Mouse (Mus musculus) forebrain, embryonic 10.5 days (tissue): ENCODE measurements around the gene Lgals12. TPM values are rescaled to one million over a fixed set of nuclear protein-coding genes. Genes with fewer than 3 reads are reported as not detected.

Source experiments
- DNase-seq: peaks from one replicate; pipeline ENCODE4 v3.0.0-alpha.2; 2017; ENCODE audit warnings: low spot score; ENCODE audit errors: extremely low spot score
- H3K27ac ChIP-seq: fragments of 300-500 bp; sonication (generic); 2 replicates; pipeline ENCODE4 v1.5.1; 2016; ENCODE audit warnings: mild to moderate bottlenecking
- H3K27me3 ChIP-seq: fragments of 300-500 bp; sonication (generic); 2 replicates; pipeline ENCODE4 v1.6.1; 2016; ENCODE audit warnings: mild to moderate bottlenecking; ENCODE audit not compliant: poor library complexity, severe bottlenecking
- H3K36me3 ChIP-seq: fragments of 300-500 bp; sonication (generic); replicated peaks from 2 replicates; pipeline ENCODE4 v1.6.1; 2016; ENCODE audit warnings: mild to moderate bottlenecking, moderate library complexity
- H3K4me1 ChIP-seq: fragments of 300-500 bp; sonication (generic); 2 replicates; pipeline ENCODE4 v1.6.1; 2016
- H3K4me3 ChIP-seq: fragments of 300-500 bp; sonication (generic); 2 replicates; pipeline ENCODE4 v1.5.1; 2016; ENCODE audit warnings: mild to moderate bottlenecking, moderate library complexity
- H3K9me3 ChIP-seq: fragments of 300-500 bp; sonication (generic); 2 replicates; pipeline ENCODE4 v1.6.1; 2016; ENCODE audit warnings: mild to moderate bottlenecking, moderate library complexity
- WGBS: fragments of 180-500 bp; shearing (Covaris S2); methylation state at CpG from one replicate; pipeline ENCODE4 v1.1.7; 2016; 5-methylcytosine and 5-hydroxymethylcytosine counted together
- polyA plus RNA-seq: library from polyadenylated mRNA; unstranded; fragments of >200 nt; fragmentation: Nextera tagmentation; extraction: Ambion mirVana; gene quantifications from 2 replicates; pipeline ENCODE4 v1.2.1, GENCODE M21; 2016

Lgals12 gene
- polyA plus RNA-seq: 0.11 and 0.14 TPM in 2 replicates

DNA sequence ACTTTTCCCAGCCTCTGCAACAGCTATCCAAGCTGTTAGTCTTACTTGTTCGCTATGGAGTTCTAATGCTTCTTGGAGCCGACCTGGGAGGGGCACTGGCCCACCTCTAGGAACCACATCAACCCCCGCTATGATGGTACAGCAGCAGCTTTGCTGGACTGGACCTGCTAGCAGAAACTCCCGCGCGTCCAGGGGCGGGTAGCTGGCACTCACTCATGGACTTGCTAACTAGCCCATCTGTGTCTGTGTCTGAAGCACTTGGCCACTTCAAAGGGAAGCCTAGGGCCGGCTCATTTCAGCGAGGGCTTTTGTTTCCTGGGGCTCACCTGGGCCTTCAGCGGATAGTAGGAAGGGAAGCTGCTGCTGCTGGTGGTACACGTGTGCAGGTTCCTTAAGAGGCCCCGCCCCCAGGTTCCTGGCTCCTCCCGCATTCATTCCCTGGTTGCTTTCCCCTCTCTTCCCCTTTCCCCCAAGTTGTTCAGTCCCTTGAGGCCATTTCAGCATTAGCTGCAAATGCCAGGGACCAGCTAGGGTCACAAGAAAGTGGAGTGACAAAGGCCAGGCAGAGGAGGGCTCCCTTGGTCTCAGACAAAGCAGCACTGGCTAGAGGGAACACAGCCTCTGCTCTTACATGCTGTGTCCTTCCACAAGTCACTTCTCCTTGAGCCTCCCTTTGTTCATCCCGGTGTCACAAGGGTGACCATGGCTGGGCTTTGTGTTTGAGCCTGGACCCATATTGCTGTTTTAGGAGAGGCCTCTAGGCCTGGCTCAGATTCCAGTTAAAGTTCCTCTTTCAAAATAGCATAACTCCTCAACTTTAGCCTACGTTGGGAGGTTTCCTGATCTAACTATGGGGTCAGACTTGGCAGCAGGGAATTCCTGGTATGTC is at the start of gene Lgals12:
Gene Lgals12 (minus strand): TSS at position 393 of the 889 bp plus-strand sequence.
- WGBS: 8% methylated on average over 15 of the region's 15 CpGs
- Histone ChIP-seq H3K36me3 (no peaks in the 10 kb centered on the region), H3K27ac (peak within 1 kb of the TSS; percentile 78), H3K9me3 (no peaks in the 10 kb centered on the region), H3K27me3 (peaks cover 97% of the 10 kb centered on the region), H3K4me1 (peaks cover 36% of the 10 kb centered on the region), H3K4me3 (peak within 1 kb of the TSS; percentile 47)
- peak; percentile 29 for DNase-seq

GRCm38 (mm10) chr19:7648913-7649666 is 42.1 kb upstream of the Lgals12 start:
- Histone ChIP-seq H3K27ac (no peak overlapping the region), H3K4me3 (no peak overlapping the region), H3K9me3 (no peaks in the 10 kb centered on the region), H3K27me3 (no peaks in the 10 kb centered on the region), H3K4me1 (no peaks in the 10 kb centered on the region), H3K36me3 (no peaks in the 10 kb centered on the region)
- no peak for DNase-seq
- 89% methylated on average over 8 of the region's 8 CpGs for WGBS

- H3K27me3 ChIP-seq: no peaks in the 10 kb centered on the region
- no peaks in the 10 kb centered on the region for H3K9me3 ChIP-seq
- H3K4me1 ChIP-seq: no peaks in the 10 kb centered on the region
- no peak overlapping the region for H3K27ac ChIP-seq
- H3K36me3 ChIP-seq: no peaks in the 10 kb centered on the region
- DNase-seq: no peak
- WGBS: 79% methylated on average over 1 of the region's 1 CpGs
- H3K4me3 ChIP-seq: no peak overlapping the region
Measured at GRCm38 (mm10) chr19:7633786-7634185, 26.8 kb upstream of the Lgals12 start.

GRCm38 (mm10) chr19:7633021-7633420 is 26.0 kb upstream of the Lgals12 start:
- no peaks in the 10 kb centered on the region for H3K36me3 ChIP-seq
- no peak overlapping the region for H3K4me3 ChIP-seq
- no peak for DNase-seq
- no peaks in the 10 kb centered on the region for H3K9me3 ChIP-seq
- no peak overlapping the region for H3K27ac ChIP-seq
- no peaks in the 10 kb centered on the region for H3K27me3 ChIP-seq
- H3K4me1 ChIP-seq: no peaks in the 10 kb centered on the region

- DNase-seq: peak; percentile 69
- Histone ChIP-seq H3K9me3 (no peaks in the 10 kb centered on the region), H3K4me1 (no peaks in the 10 kb centered on the region; the same call in 1 of the 2 replicates), H3K4me3 (no peak overlapping the region), H3K27me3 (peaks cover 19% of the 10 kb centered on the region), H3K27ac (no peak overlapping the region), H3K36me3 (no peaks in the 10 kb centered on the region)
- WGBS: 45% methylated on average over 7 of the region's 7 CpGs
Measured at GRCm38 (mm10) chr19:7617696-7618095, 10.7 kb upstream of the Lgals12 start.

DNA sequence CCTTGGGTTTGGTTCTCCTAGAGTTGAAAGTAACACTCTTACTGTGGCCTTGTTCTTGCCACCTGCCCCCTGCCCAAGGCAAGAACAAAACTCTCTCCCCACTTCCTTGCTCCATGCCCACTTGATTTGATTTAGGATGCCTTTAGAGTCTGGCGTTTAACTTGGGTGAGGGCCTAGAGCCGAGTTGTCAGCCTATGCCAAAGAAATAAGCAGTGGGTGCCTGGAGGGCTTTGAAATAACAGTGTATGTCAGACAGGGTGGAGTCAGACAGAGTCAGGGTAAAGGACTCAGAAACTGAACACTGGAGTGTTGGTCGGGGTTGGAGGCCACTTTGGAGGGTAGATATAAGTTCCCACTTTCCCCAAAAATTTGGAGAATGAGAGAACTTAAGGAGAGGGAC is 10.1 kb upstream of the Lgals12 start:
- H3K27me3 ChIP-seq: peaks cover 25% of the 10 kb centered on the region
- no peaks in the 10 kb centered on the region for H3K9me3 ChIP-seq
- 65% methylated on average over 3 of the region's 3 CpGs for WGBS

GRCm38 (mm10) chr19:7616231-7616930 is 9.4 kb upstream of the Lgals12 start:
- WGBS: 86% methylated on average over 5 of the region's 5 CpGs
- DNase-seq: no peak
- peaks cover 32% of the 10 kb centered on the region for H3K27me3 ChIP-seq

More for the DNA sequence above, 10.1 kb upstream of the Lgals12 start:
- Histone ChIP-seq H3K4me3 (no peak overlapping the region), H3K4me1 (peaks cover 6% of the 10 kb centered on the region), H3K36me3 (no peaks in the 10 kb centered on the region), H3K27ac (no peak overlapping the region)
- no peak for DNase-seq

GRCm38 (mm10) chr19:7613151-7613550 is 6.2 kb upstream of the Lgals12 start:
- Histone ChIP-seq H3K27me3 (peaks cover 64% of the 10 kb centered on the region), H3K4me3 (no peak overlapping the region), H3K9me3 (no peaks in the 10 kb centered on the region), H3K4me1 (peaks cover 10% of the 10 kb centered on the region), H3K36me3 (no peaks in the 10 kb centered on the region), H3K27ac (no peak overlapping the region)
- no peak for DNase-seq
- 86% methylated on average over 7 of the region's 7 CpGs for WGBS

More at GRCm38 (mm10) chr19:7616231-7616930, 9.4 kb upstream of the Lgals12 start:
- Histone ChIP-seq H3K36me3 (no peaks in the 10 kb centered on the region), H3K4me3 (no peak overlapping the region), H3K4me1 (peaks cover 10% of the 10 kb centered on the region), H3K27ac (no peak overlapping the region), H3K9me3 (no peaks in the 10 kb centered on the region)

GRCm38 (mm10) chr19:7611942-7612757 is 5.2 kb upstream of the Lgals12 start, which contains the start of gene Hrasls5:
Gene Hrasls5, plus strand, starts transcription at chr19:7612541.
- 3% methylated on average over 54 of the region's 54 CpGs for WGBS
- Histone ChIP-seq H3K4me3 (peak within 1 kb of the TSS; percentile 58), H3K9me3 (no peaks in the 10 kb centered on the region), H3K4me1 (peaks cover 18% of the 10 kb centered on the region), H3K27me3 (peaks cover 74% of the 10 kb centered on the region), H3K36me3 (no peaks in the 10 kb centered on the region), H3K27ac (peak within 1 kb of the TSS; percentile 56; the same call in 1 of the 2 replicates)
- peak; percentile 31 for DNase-seq

- WGBS: 78% methylated on average over 7 of the region's 7 CpGs
- Histone ChIP-seq H3K4me1 (peaks cover 42% of the 10 kb centered on the region), H3K36me3 (no peaks in the 10 kb centered on the region), H3K27me3 (peaks cover 97% of the 10 kb centered on the region), H3K4me3 (no peak overlapping the region), H3K27ac (peak overlapping the region; percentile 78; the same call in 1 of the 2 replicates), H3K9me3 (no peaks in the 10 kb centered on the region)
- DNase-seq: no peak
Measured at GRCm38 (mm10) chr19:7607690-7608201, 753 bp upstream of the Lgals12 start.

- WGBS: 4% methylated on average over 15 of the region's 15 CpGs
- peak overlapping the region; percentile 78 for H3K27ac ChIP-seq
- peak overlapping the region; percentile 47 for H3K4me3 ChIP-seq
- peaks cover 88% of the 10 kb centered on the region for H3K27me3 ChIP-seq
- H3K9me3 ChIP-seq: no peaks in the 10 kb centered on the region
- DNase-seq: peak; percentile 62
- H3K4me1 ChIP-seq: peaks cover 33% of the 10 kb centered on the region
- no peaks in the 10 kb centered on the region for H3K36me3 ChIP-seq
Measured at GRCm38 (mm10) chr19:7605930-7606783, 836 bp downstream of the Lgals12 start.
